Mouse (Mus musculus): ENCODE measurements at regions not wholly inside any gene's neighbourhood (a gene's known extent, or its start where the extent isn't known, plus 50 kb on each side); places are given as distances from the start of the nearest gene placed in this dataset.

GRCm38 (mm10) chr5:69678268-69678667, 86.1 kb upstream of the Gnpda2 start:
- DNase-seq (ENCODE audit: low read depth, low spot score), result no peak

GRCm38 (mm10) chr5:69665555-69665954, 73.4 kb upstream of the Gnpda2 start:
- DNase-seq (ENCODE audit: low read depth, low spot score), result no peak

DNA sequence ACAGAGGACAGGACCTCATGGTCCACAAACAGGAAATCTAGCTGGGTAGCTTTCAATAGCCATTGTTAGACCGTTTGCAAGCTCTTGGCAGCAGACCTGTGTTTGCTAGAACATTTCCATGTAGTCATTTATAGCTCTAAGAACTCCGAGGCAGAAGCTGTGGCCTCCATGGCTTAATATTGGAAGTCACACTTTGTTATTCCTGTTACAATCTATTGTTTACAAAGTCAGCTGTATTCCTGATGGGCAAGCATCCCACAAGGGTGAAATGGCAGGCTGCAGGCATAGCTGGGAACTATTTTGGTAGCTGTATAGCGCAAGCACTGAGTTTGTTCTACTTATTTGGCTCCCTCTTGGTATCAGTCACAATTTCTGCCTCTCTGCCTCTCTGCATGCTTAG, 71.8 kb upstream of the Gnpda2 start:
- no peak for DNase-seq (ENCODE audit: low read depth, low spot score)
